Mouse (Mus musculus) brain, adult 10 weeks (tissue): ENCODE results near the gene Wdr4. TPM values are rescaled to one million over a fixed set of nuclear protein-coding genes. Genes with fewer than 3 reads are reported as not detected.

Experiments
- polyA plus RNA-seq: library from polyadenylated mRNA; stranded (reverse); fragments of 350-450 nt; fragmentation: Illumina TruSeq; extraction: RNeasy Lipid Tissue Mini Kit (QIAGEN cat#74804); gene quantifications from one replicate; pipeline ENCODE4 v1.2.3, GENCODE M21; 2015; ENCODE audit warnings: low read depth, low replicate concordance

The Wdr4 gene
- 18.9 TPM for polyA plus RNA-seq

DNA sequence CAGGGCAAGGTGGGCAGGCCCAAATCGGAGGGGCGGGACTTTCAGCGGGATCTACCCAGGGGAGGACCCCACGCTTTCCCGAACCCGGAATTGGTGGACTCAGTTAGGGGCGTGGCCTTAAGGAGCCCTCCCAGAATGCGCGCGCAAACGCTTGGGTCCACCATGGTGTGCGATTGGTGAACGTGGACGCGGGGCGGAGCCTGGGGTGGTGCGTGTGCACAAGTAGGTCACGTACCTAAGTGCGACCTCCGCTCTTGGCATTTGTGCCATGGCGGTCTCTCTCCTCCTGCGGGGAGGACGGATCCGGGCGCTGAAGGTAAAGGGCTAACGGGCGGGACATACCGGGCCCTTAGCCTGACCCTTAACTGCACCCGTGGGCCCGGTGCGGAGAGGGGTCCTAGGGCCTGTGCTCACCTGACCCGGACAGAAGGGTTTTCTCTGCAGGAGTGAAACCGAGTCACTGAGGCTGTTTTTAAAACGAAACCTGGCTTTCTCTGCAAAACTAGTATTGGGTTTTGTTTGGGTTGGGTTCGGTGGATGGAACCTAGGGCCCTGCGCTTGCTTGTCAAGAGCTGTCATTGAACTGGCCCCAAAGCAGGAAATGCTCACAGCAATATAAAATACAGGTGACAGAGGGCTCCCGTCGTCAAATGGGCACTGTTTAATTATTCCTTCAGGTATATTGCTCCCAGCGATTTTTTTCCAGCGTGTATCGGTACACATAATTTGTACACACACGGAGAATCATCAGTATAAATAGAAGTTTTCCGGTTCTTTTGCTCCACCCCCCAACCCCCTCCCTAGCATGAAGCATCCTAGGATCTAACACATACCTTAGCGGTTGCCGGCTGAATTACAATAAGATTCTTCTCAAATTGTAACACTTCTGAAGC is at the start of gene Wdr4, which contains the start of gene Ndufv3:
Gene Wdr4 (minus strand): TSS at position 35 of the 893 bp plus-strand sequence.
Gene Ndufv3 (plus strand): TSS at position 170 of the 893 bp plus-strand sequence.

DNA sequence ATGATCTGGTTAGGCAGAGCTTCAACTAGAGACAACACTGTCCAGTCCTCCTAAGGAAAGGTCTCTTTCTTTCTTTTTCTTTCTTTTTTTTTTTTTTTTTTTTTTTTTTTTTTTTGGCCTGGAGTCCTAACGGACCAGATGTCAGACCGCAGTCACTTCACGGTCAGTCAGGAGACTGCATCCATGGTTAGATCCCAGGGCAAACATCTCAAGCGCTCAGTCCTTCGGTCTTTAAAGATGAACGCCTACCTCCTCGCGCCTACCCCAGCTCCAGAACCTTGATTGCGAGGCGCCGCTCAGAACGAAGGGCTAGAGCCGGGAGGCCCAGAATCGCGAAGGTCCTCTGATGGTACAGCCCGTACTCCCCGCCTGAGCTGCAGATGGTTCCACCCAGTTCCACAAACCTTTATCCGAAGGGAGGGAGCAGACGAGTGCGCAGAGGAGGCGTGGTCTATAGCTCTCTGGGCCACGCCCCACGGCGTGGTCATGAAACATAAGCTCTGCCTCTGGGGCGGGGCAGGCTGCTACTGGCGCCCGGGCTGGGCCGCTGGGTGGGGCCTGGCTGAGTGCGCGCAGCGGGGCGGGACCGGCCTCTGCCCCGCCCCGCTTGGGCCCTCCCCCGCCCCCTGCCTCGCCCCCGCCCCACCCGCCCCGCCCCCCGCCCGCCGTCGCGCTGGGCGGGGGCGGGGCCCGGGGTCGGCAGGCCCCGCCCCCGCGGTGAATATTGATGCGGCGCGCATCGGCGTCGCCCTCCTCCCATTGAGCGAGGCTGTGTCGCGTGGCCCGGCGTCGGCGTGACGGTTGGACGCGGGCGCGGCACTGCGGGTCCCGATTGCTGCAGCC is 44.5 kb upstream of the Wdr4 start, which contains the start of gene Pknox1:
Gene Pknox1 (plus strand): TSS at position 720 of the 843 bp plus-strand sequence.

Other genes starting within 250 kb of the Wdr4 start
- gene Rsph1, start 242.6 kb downstream of the Wdr4 start, polyA plus RNA-seq = 10.4 TPM
- gene Slc37a1, start 233.2 kb downstream of the Wdr4 start, polyA plus RNA-seq = 6.2 TPM
- gene Pde9a, start 133.8 kb downstream of the Wdr4 start, polyA plus RNA-seq = 22.4 TPM
- 368 TPM for gene Ndufv3, start 135 bp upstream of the Wdr4 start, polyA plus RNA-seq
- 8.9 TPM for gene Pknox1, start 44.8 kb upstream of the Wdr4 start, polyA plus RNA-seq
- 33.6 TPM for gene Cbs, start 117.3 kb upstream of the Wdr4 start, polyA plus RNA-seq
- 119 TPM for gene U2af1, start 138.9 kb upstream of the Wdr4 start, polyA plus RNA-seq
- not detected for gene Cryaa, start 157.8 kb upstream of the Wdr4 start, polyA plus RNA-seq